Mouse (Mus musculus): ENCODE results near the gene Nudt8. TPM values are rescaled to one million over a fixed set of nuclear protein-coding genes. Genes with fewer than 3 reads are reported as not detected.

Nudt8 gene
- polyA plus RNA-seq, 1 experiment from 2014 or later: 30.5 TPM

- no peak for ATAC-seq (ENCODE audit: insufficient read depth, low FRiP score)
- Histone ChIP-seq H3K27ac (ENCODE audit: low read length) (no peak overlapping the region), H3K4me3 (replicated peaks; ENCODE audit: low read length) (no peak overlapping the region), H3K9me3 (replicated peaks; ENCODE audit: control insufficient read depth, low read length) (no peaks in the 10 kb centered on the region), H3K4me2 (ENCODE audit: low read depth, low read length) (no peak overlapping the region), H3K9ac (ENCODE audit: low read length) (no peak overlapping the region), H3K27me3 (ENCODE audit: control insufficient read depth, insufficient read depth, low read length) (no peaks in the 10 kb centered on the region), H3K36me3 (ENCODE audit: control insufficient read depth, insufficient read depth, low read length) (0 out of 2 replicates have a peak, but pooled peaks cover 2% of the 10 kb centered on the region), H3K4me1 (ENCODE audit: control insufficient read depth, insufficient read depth, low read length) (peaks cover 17% of the 10 kb centered on the region)
These were observed 14.4 kb downstream of the Nudt8 start for GRCm38 (mm10) chr19:4014802-4015201.

DNA sequence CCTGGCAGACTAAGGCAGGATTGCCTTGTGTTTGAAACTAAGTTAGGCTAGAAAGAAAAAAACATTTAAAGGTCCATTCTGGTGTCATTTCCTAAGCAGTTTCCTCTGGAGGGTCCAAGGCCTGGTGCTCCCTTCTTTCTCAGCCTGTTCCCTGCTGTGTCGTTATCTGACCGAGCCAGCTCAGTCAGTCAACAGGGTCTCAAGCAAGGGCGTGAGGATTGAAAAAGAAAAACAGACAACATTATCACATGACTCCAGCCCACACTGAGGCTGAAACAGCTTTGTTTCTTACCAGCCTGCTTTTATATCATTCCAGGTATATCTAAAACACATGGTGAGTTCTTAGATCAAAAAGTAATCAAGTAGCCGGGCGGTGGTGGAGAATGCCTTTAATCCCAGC is 15.3 kb downstream of the Nudt8 start:
- Histone ChIP-seq H3K4me2 (ENCODE audit: low read depth, low read length) (no peak overlapping the region), H3K4me1 (ENCODE audit: control insufficient read depth, insufficient read depth, low read length) (peaks cover 19% of the 10 kb centered on the region), H3K4me3 (replicated peaks; ENCODE audit: low read length) (no peak overlapping the region), H3K36me3 (ENCODE audit: control insufficient read depth, insufficient read depth, low read length) (no peaks in the 10 kb centered on the region), H3K27me3 (ENCODE audit: control insufficient read depth, insufficient read depth, low read length) (no peaks in the 10 kb centered on the region), H3K9me3 (replicated peaks; ENCODE audit: control insufficient read depth, low read length) (no peaks in the 10 kb centered on the region), H3K9ac (ENCODE audit: low read length) (no peak overlapping the region), H3K27ac (ENCODE audit: low read length) (no peak overlapping the region)
- 61% methylated on average over 5 of the region's 5 CpGs for WGBS
- no peak for ATAC-seq (ENCODE audit: insufficient read depth, low FRiP score)

DNA sequence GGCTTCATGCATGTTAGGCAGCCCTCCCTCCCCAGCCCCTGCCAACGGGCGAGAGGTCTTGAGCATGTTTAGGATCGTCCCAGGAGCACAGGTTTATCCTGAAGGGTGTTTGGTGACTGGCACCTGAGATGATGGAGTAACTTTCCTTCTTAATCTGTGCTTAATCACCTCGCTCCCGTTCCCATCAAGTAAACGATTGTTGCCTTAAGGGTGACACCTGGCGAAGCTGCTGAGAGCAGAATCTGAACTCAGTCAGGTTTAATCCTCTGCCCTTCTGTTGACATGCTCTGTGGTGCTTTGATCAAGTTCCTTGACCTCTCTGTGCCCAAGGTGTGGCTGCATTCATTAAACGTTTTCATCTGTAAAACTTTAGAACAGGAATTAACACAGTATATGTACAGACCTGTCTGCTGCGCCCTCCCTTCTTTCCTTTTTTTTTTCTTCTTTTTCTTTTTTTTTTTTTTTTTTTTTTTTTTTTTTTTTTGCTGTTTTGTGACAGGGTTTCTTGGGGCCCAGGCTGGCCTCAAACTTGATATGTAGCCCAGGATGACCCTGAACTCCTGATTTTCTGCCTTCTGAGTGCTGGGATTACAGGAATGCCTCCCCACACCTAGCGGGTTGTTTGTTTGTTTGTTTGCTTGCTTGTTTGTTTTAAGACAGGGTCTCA is 17.7 kb downstream of the Nudt8 start:
- Histone ChIP-seq H3K4me3 (replicated peaks; ENCODE audit: low read length) (no peak overlapping the region), H3K36me3 (ENCODE audit: control insufficient read depth, insufficient read depth, low read length) (no peaks in the 10 kb centered on the region), H3K4me1 (ENCODE audit: control insufficient read depth, insufficient read depth, low read length) (peaks cover 7% of the 10 kb centered on the region), H3K27me3 (ENCODE audit: control insufficient read depth, insufficient read depth, low read length) (no peaks in the 10 kb centered on the region), H3K27ac (ENCODE audit: low read length) (no peak overlapping the region; the same call in 1 of the 2 replicates), H3K4me2 (ENCODE audit: low read depth, low read length) (no peak overlapping the region), H3K9ac (ENCODE audit: low read length) (no peak overlapping the region), H3K9me3 (replicated peaks; ENCODE audit: control insufficient read depth, low read length) (no peaks in the 10 kb centered on the region)
- 46% methylated on average over 10 of the region's 10 CpGs for WGBS
- ATAC-seq (ENCODE audit: insufficient read depth, low FRiP score): no peak

DNA sequence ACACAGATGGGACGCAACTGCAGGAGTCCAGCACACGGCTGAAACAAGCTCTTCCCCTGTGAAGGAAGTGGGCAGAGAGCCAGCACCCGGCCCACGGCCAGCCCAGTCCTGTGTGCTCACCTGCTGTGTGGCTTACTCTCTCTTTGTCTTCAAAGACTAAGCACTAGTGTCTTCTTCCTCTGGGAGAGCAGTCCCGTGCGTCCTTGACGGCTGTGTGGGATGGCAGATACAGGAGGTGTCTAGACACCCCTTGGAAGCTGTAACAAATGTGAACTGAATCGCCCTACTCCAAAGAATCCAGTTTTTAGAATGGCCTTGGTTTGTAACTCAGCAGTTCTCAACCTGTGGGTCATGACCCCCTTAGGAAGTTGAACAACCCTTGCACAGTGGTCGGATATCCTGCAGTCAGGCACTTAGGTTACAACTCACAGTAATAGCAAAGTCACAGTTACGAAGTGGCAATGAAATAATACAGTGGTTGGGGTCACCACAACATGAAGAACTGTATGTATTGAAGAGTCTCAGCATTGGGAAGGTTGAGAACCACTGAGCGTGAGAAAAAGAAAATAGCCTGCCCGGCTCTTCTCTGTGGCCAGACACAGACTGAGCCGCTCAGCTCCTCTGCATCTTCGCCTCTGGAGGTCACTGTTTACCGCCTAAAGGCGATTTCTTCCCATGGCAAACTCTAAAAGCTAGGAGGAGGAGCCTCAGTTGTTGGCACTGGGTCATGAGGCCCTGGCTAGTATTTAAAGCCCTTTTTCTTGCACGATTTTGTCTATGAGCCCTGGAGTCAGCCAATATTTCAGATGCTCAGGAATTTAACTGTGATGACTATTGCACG is 18.6 kb downstream of the Nudt8 start:
- 27% methylated on average over 18 of the region's 18 CpGs for WGBS
- H3K4me2 ChIP-seq (ENCODE audit: low read depth, low read length): no peak overlapping the region
- H3K27me3 ChIP-seq (ENCODE audit: control insufficient read depth, insufficient read depth, low read length): no peaks in the 10 kb centered on the region
- no peaks in the 10 kb centered on the region for H3K9me3 ChIP-seq (replicated peaks; ENCODE audit: control insufficient read depth, low read length)
- H3K36me3 ChIP-seq (ENCODE audit: control insufficient read depth, insufficient read depth, low read length): no peaks in the 10 kb centered on the region
- ATAC-seq (ENCODE audit: insufficient read depth, low FRiP score): peak; percentile 90
- H3K4me1 ChIP-seq (ENCODE audit: control insufficient read depth, insufficient read depth, low read length): peaks cover 6% of the 10 kb centered on the region
- H3K9ac ChIP-seq (ENCODE audit: low read length): peak overlapping the region; percentile 59
- H3K27ac ChIP-seq (ENCODE audit: low read length): peak overlapping the region; percentile 22; the same call in 1 of the 2 replicates
- H3K4me3 ChIP-seq (replicated peaks; ENCODE audit: low read length): no peak overlapping the region

DNA sequence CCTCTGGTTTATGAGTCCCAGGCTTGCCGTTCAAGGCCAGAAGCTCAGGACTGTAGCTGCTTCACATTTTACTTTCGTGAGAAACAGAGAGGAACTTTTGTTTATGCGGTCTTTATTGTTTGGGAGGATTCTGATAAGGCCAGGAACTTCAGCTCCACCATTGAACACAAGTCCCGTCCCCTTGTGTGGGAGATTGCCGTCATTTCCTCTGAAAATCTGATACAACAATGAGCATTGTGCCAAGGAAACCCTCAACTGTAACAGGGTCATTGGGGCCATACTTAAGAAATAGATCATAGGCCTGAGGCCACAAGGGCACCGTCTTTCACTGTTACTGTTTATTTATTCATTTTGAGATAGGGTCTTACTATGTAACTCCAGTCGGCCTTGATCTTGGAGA is 22.8 kb downstream of the Nudt8 start:
- no peak overlapping the region for H3K27ac ChIP-seq (ENCODE audit: low read length)
- no peaks in the 10 kb centered on the region for H3K36me3 ChIP-seq (ENCODE audit: control insufficient read depth, insufficient read depth, low read length)
- H3K4me3 ChIP-seq (replicated peaks; ENCODE audit: low read length): no peak overlapping the region
- no peaks in the 10 kb centered on the region; the same call in 1 of the 2 replicates for H3K9me3 ChIP-seq (replicated peaks; ENCODE audit: control insufficient read depth, low read length)
- peaks cover 6% of the 10 kb centered on the region for H3K4me1 ChIP-seq (ENCODE audit: control insufficient read depth, insufficient read depth, low read length)
- no peak overlapping the region for H3K4me2 ChIP-seq (ENCODE audit: low read depth, low read length)
- no peak overlapping the region for H3K9ac ChIP-seq (ENCODE audit: low read length)
- 62% methylated on average over 7 of the region's 7 CpGs for WGBS
- ATAC-seq (ENCODE audit: insufficient read depth, low FRiP score): no peak
- no peaks in the 10 kb centered on the region for H3K27me3 ChIP-seq (ENCODE audit: control insufficient read depth, insufficient read depth, low read length)

GRCm38 (mm10) chr19:4027576-4027975 is 27.2 kb downstream of the Nudt8 start:
- no peak overlapping the region for H3K27ac ChIP-seq (ENCODE audit: low read length)
- no peaks in the 10 kb centered on the region for H3K4me1 ChIP-seq (ENCODE audit: control insufficient read depth, insufficient read depth, low read length)
- no peak for ATAC-seq (ENCODE audit: insufficient read depth, low FRiP score)
- no peak overlapping the region for H3K4me3 ChIP-seq (replicated peaks; ENCODE audit: low read length)
- H3K4me2 ChIP-seq (ENCODE audit: low read depth, low read length): no peak overlapping the region
- H3K9ac ChIP-seq (ENCODE audit: low read length): no peak overlapping the region
- no peaks in the 10 kb centered on the region for H3K36me3 ChIP-seq (ENCODE audit: control insufficient read depth, insufficient read depth, low read length)
- no peaks in the 10 kb centered on the region for H3K27me3 ChIP-seq (ENCODE audit: control insufficient read depth, insufficient read depth, low read length)
- no peaks in the 10 kb centered on the region; the same call in 1 of the 2 replicates for H3K9me3 ChIP-seq (replicated peaks; ENCODE audit: control insufficient read depth, low read length)

DNA sequence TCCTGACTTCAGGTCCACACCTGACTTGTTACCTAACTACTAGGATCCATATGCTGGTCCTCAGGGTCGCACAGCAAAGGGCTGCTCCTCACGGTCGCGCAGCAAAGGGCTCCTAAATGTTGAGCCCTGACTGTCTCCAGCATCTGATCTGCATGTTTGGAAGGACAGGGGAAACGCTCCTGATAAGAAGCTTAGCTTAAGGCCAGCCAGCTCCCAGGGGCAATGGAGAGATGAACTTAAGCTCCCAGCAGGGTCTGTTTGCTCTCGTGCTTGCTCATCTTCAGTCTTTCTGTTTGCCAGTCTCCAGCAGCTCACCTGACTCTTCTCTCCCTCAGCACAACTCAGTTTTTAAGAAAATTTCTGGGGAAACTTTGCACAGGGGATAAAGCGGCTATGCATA is 32.3 kb downstream of the Nudt8 start:
- Histone ChIP-seq H3K27me3 (ENCODE audit: control insufficient read depth, insufficient read depth, low read length) (no peaks in the 10 kb centered on the region), H3K9me3 (replicated peaks; ENCODE audit: control insufficient read depth, low read length) (no peaks in the 10 kb centered on the region), H3K27ac (ENCODE audit: low read length) (no peak overlapping the region), H3K36me3 (ENCODE audit: control insufficient read depth, insufficient read depth, low read length) (no peaks in the 10 kb centered on the region; the same call in 1 of the 2 replicates), H3K4me2 (ENCODE audit: low read depth, low read length) (no peak overlapping the region), H3K4me3 (replicated peaks; ENCODE audit: low read length) (no peak overlapping the region), H3K9ac (ENCODE audit: low read length) (no peak overlapping the region), H3K4me1 (ENCODE audit: control insufficient read depth, insufficient read depth, low read length) (peaks cover 12% of the 10 kb centered on the region)
- WGBS: 63% methylated on average over 7 of the region's 7 CpGs
- ATAC-seq (ENCODE audit: insufficient read depth, low FRiP score): no peak

DNA sequence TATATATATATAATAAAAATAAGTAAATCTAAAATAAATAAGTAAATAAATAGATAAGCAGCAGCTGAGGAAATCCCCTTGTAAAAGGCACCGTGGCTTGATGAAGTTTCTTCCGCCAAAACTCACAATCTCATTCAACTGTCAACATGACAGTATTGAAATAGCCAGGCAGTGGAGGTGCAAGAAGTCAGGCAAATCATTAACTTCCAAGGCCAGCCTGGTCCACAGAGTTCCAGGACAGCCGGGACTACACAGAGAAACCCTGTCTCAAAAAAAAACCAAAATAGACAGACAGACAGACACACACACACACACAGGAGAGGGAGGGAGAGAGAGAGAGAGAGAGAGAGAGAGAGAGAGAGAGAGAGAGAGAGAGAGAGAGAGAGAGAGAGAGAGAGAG is 32.9 kb downstream of the Nudt8 start:
- 49% methylated on average over 3 of the region's 3 CpGs for WGBS

GRCm38 (mm10) chr19:4033742-4034141 is 33.4 kb downstream of the Nudt8 start:
- Histone ChIP-seq H3K4me3 (replicated peaks; ENCODE audit: low read length) (no peak overlapping the region), H3K9me3 (replicated peaks; ENCODE audit: control insufficient read depth, low read length) (no peaks in the 10 kb centered on the region), H3K27me3 (ENCODE audit: control insufficient read depth, insufficient read depth, low read length) (no peaks in the 10 kb centered on the region), H3K4me2 (ENCODE audit: low read depth, low read length) (no peak overlapping the region), H3K27ac (ENCODE audit: low read length) (peak overlapping the region; percentile 21; the same call in 1 of the 2 replicates), H3K36me3 (ENCODE audit: control insufficient read depth, insufficient read depth, low read length) (no peaks in the 10 kb centered on the region; the same call in 1 of the 2 replicates), H3K9ac (ENCODE audit: low read length) (no peak overlapping the region), H3K4me1 (ENCODE audit: control insufficient read depth, insufficient read depth, low read length) (peaks cover 12% of the 10 kb centered on the region)
- ATAC-seq (ENCODE audit: insufficient read depth, low FRiP score): no peak
- WGBS: 49% methylated on average over 5 of the region's 5 CpGs

More for the DNA sequence above, 32.9 kb downstream of the Nudt8 start:
- Histone ChIP-seq H3K9ac (ENCODE audit: low read length) (no peak overlapping the region), H3K36me3 (ENCODE audit: control insufficient read depth, insufficient read depth, low read length) (no peaks in the 10 kb centered on the region; the same call in 1 of the 2 replicates), H3K4me2 (ENCODE audit: low read depth, low read length) (no peak overlapping the region), H3K27me3 (ENCODE audit: control insufficient read depth, insufficient read depth, low read length) (no peaks in the 10 kb centered on the region), H3K9me3 (replicated peaks; ENCODE audit: control insufficient read depth, low read length) (no peaks in the 10 kb centered on the region), H3K4me1 (ENCODE audit: control insufficient read depth, insufficient read depth, low read length) (peaks cover 12% of the 10 kb centered on the region), H3K4me3 (replicated peaks; ENCODE audit: low read length) (no peak overlapping the region), H3K27ac (ENCODE audit: low read length) (no peak overlapping the region)
- no peak for ATAC-seq (ENCODE audit: insufficient read depth, low FRiP score)
